Mouse (Mus musculus) lung, embryonic 14.5 days (tissue): ENCODE data around the gene Lrrc4. TPM values are rescaled to one million over a fixed set of nuclear protein-coding genes. Genes with fewer than 3 reads are reported as not detected.

ENCODE experiments used
- ATAC-seq: fragments of 200-750 bp; cut with Nextera tagmentation; 2 replicates; pipeline ENCODE4 v1.8.0; 2017; ENCODE audit warnings: mild to moderate bottlenecking, moderate TSS enrichment, moderate library complexity; ENCODE audit not compliant: insufficient read depth
- DNase-seq: peaks from one replicate; pipeline ENCODE4 v3.0.0-alpha.2; 2015
- H3K27ac ChIP-seq: fragments of 300-500 bp; sonication (generic); 2 replicates; pipeline ENCODE4 v1.5.1; 2014; ENCODE audit warnings: low read depth, mild to moderate bottlenecking, moderate library complexity
- H3K27me3 ChIP-seq: fragments of 300-500 bp; sonication (generic); 2 replicates; pipeline ENCODE4 v1.6.1; 2014; ENCODE audit warnings: low read length, control low read depth; ENCODE audit not compliant: insufficient read depth
- H3K36me3 ChIP-seq: fragments of 300-500 bp; sonication (generic); 2 replicates; pipeline ENCODE4 v1.6.1; 2014; ENCODE audit warnings: control low read depth; ENCODE audit not compliant: insufficient read depth
- H3K4me1 ChIP-seq: fragments of 300-500 bp; sonication (generic); 2 replicates; pipeline ENCODE4 v1.6.1; 2014; ENCODE audit warnings: antibody characterized with exemption, control low read depth; ENCODE audit not compliant: insufficient read depth
- H3K4me2 ChIP-seq: fragments of 300-500 bp; sonication (generic); 2 replicates; pipeline ENCODE4 v1.6.1; 2014; ENCODE audit warnings: mild to moderate bottlenecking
- H3K4me3 ChIP-seq: fragments of 300-500 bp; sonication (generic); 2 replicates; pipeline ENCODE4 v1.5.1; 2014; ENCODE audit warnings: low read depth, low read length
- H3K9ac ChIP-seq: fragments of 300-500 bp; sonication (generic); 2 replicates; pipeline ENCODE4 v1.6.1; 2014
- H3K9me3 ChIP-seq: fragments of 300-500 bp; sonication (generic); 2 replicates; pipeline ENCODE4 v1.6.1; 2016; ENCODE audit warnings: low read depth, low read length, control low read depth
- CTCF ChIP-seq: IDR thresholded peaks from 2 replicates; pipeline ENCODE4 v1.5.1; 2016; ENCODE audit warnings: antibody characterized with exemption, low read depth
- WGBS: fragments of 180-500 bp; shearing (Covaris S2); extraction: QIAGEN DNeasy Blood & Tissue Kit; methylation state at CpG from one replicate; pipeline ENCODE4 v1.1.7; 2014; 5-methylcytosine and 5-hydroxymethylcytosine counted together
- polyA plus RNA-seq: library from polyadenylated mRNA; unstranded; fragments of >200 nt; fragmentation: Nextera tagmentation; extraction: Ambion mirVana; gene quantifications from 2 replicates; pipeline ENCODE4 v1.2.1, GENCODE M21; 2014

Gene Lrrc4
- polyA plus RNA-seq, 1 experiment from 2014 or later: 0.63 TPM

GRCm38 (mm10) chr6:28756306-28757018 is 75.1 kb downstream of the Lrrc4 start:
- peak; percentile 68; the same call in 1 of the 2 replicates for ATAC-seq
- H3K4me3 ChIP-seq: no peak overlapping the region
- peaks cover 5% of the 10 kb centered on the region; the same call in 1 of the 2 replicates for H3K36me3 ChIP-seq
- H3K9me3 ChIP-seq: no peaks in the 10 kb centered on the region
- WGBS: 69% methylated on average over 10 of the region's 10 CpGs
- no peak overlapping the region for H3K9ac ChIP-seq
- peak overlapping the region; percentile 28; the same call in 1 of the 2 replicates for H3K27ac ChIP-seq
- no peaks in the 10 kb centered on the region for H3K27me3 ChIP-seq
- peak; percentile 77 for DNase-seq
- H3K4me2 ChIP-seq: no peak overlapping the region
- TF ChIP-seq CTCF: no peak
- H3K4me1 ChIP-seq: no peaks in the 10 kb centered on the region

GRCm38 (mm10) chr6:28754127-28754898 is 77.2 kb downstream of the Lrrc4 start:
- no peak overlapping the region for H3K27ac ChIP-seq
- no peaks in the 10 kb centered on the region for H3K4me1 ChIP-seq
- H3K36me3 ChIP-seq: peaks cover 5% of the 10 kb centered on the region; the same call in 1 of the 2 replicates
- H3K9me3 ChIP-seq: no peaks in the 10 kb centered on the region
- no peak overlapping the region for H3K4me3 ChIP-seq
- no peak overlapping the region for H3K4me2 ChIP-seq
- ATAC-seq (no peak), DNase-seq (no peak)
- no peak overlapping the region for H3K9ac ChIP-seq
- TF ChIP-seq CTCF: no peak
- 85% methylated on average over 6 of the region's 6 CpGs for WGBS
- H3K27me3 ChIP-seq: no peaks in the 10 kb centered on the region

GRCm38 (mm10) chr6:28753681-28754080 is 77.9 kb downstream of the Lrrc4 start:
- 89% methylated on average over 5 of the region's 5 CpGs for WGBS
- ATAC-seq (no peak), DNase-seq (no peak)
- H3K27me3 ChIP-seq: no peaks in the 10 kb centered on the region
- H3K4me2 ChIP-seq: no peak overlapping the region
- H3K36me3 ChIP-seq: peaks cover 5% of the 10 kb centered on the region; the same call in 1 of the 2 replicates
- H3K27ac ChIP-seq: no peak overlapping the region
- no peaks in the 10 kb centered on the region for H3K4me1 ChIP-seq
- no peak for TF ChIP-seq CTCF
- H3K9ac ChIP-seq: no peak overlapping the region
- H3K4me3 ChIP-seq: no peak overlapping the region
- H3K9me3 ChIP-seq: no peaks in the 10 kb centered on the region

- no peak for ATAC-seq
- H3K9me3 ChIP-seq: no peaks in the 10 kb centered on the region
- H3K4me3 ChIP-seq: no peak overlapping the region
- H3K4me1 ChIP-seq: no peaks in the 10 kb centered on the region
- no peak for TF ChIP-seq CTCF
- H3K27me3 ChIP-seq: no peaks in the 10 kb centered on the region
- H3K4me2 ChIP-seq: no peak overlapping the region
- H3K9ac ChIP-seq: no peak overlapping the region
- H3K36me3 ChIP-seq: peaks cover 5% of the 10 kb centered on the region; the same call in 1 of the 2 replicates
- 91% methylated on average over 5 of the region's 5 CpGs for WGBS
- DNase-seq: no peak
- no peak overlapping the region for H3K27ac ChIP-seq
Measured at GRCm38 (mm10) chr6:28753217-28753616, 78.3 kb downstream of the Lrrc4 start.

- peak; percentile 56 for DNase-seq
- ATAC-seq: no peak
- no peaks in the 10 kb centered on the region for H3K9me3 ChIP-seq
- TF ChIP-seq CTCF: no peak
- H3K27me3 ChIP-seq: no peaks in the 10 kb centered on the region
- H3K36me3 ChIP-seq: peaks cover 15% of the 10 kb centered on the region; the same call in 1 of the 2 replicates
- no peak overlapping the region for H3K4me2 ChIP-seq
- 49% methylated on average over 3 of the region's 3 CpGs for WGBS
- H3K9ac ChIP-seq: no peak overlapping the region
- H3K27ac ChIP-seq: no peak overlapping the region
- H3K4me3 ChIP-seq: no peak overlapping the region
- no peaks in the 10 kb centered on the region for H3K4me1 ChIP-seq
Measured at GRCm38 (mm10) chr6:28751186-28751585, 80.4 kb downstream of the Lrrc4 start.

GRCm38 (mm10) chr6:28749224-28749623 is 82.3 kb downstream of the Lrrc4 start:
- no peaks in the 10 kb centered on the region for H3K4me1 ChIP-seq
- no peak overlapping the region for H3K27ac ChIP-seq
- TF ChIP-seq CTCF: no peak

More at GRCm38 (mm10) chr6:28749224-28749623, 82.3 kb downstream of the Lrrc4 start:
- WGBS: 63% methylated on average over 3 of the region's 3 CpGs
- Histone ChIP-seq H3K4me2 (no peak overlapping the region), H3K4me3 (no peak overlapping the region), H3K9me3 (no peaks in the 10 kb centered on the region), H3K36me3 (peaks cover 16% of the 10 kb centered on the region; the same call in 1 of the 2 replicates), H3K27me3 (no peaks in the 10 kb centered on the region), H3K9ac (no peak overlapping the region)
- no peak for DNase-seq
- ATAC-seq: no peak
